Mouse (Mus musculus) kidney, embryonic 16.5 days (tissue): ENCODE results near the gene Tnp2. TPM values are rescaled to one million over a fixed set of nuclear protein-coding genes. Genes with fewer than 3 reads are reported as not detected.

Experiments used
- ATAC-seq: fragments of 200-750 bp; cut with Nextera tagmentation; 2 replicates; pipeline ENCODE4 v1.8.0; 2017; ENCODE audit warnings: moderate TSS enrichment; ENCODE audit not compliant: low FRiP score, low TSS enrichment
- H3K27ac ChIP-seq: fragments of 300-500 bp; sonication (generic); 2 replicates; pipeline ENCODE4 v1.5.1; 2014; ENCODE audit warnings: low read length
- H3K27me3 ChIP-seq: fragments of 300-500 bp; sonication (generic); 2 replicates; pipeline ENCODE4 v1.6.1; 2014; ENCODE audit warnings: low read length, control low read depth, mixed read lengths; ENCODE audit not compliant: insufficient read depth
- H3K36me3 ChIP-seq: fragments of 300-500 bp; sonication (generic); 2 replicates; pipeline ENCODE4 v1.6.1; 2014; ENCODE audit warnings: low read length, control low read depth, mixed read lengths; ENCODE audit not compliant: insufficient read depth
- H3K4me1 ChIP-seq: fragments of 300-500 bp; sonication (generic); 2 replicates; pipeline ENCODE4 v1.6.1; 2014; ENCODE audit warnings: low read length, control low read depth, mixed read lengths; ENCODE audit not compliant: insufficient read depth
- H3K4me2 ChIP-seq: fragments of 300-500 bp; sonication (generic); replicated peaks from 2 replicates; pipeline ENCODE4 v1.6.1; 2014; ENCODE audit warnings: low read depth, low read length
- H3K4me3 ChIP-seq: fragments of 300-500 bp; sonication (generic); 2 replicates; pipeline ENCODE4 v1.5.1; 2014; ENCODE audit warnings: mild to moderate bottlenecking, low read length
- H3K9ac ChIP-seq: fragments of 300-500 bp; sonication (generic); replicated peaks from 2 replicates; pipeline ENCODE4 v1.6.1; 2014; ENCODE audit warnings: low read length
- H3K9me3 ChIP-seq: fragments of 300-500 bp; sonication (generic); 2 replicates; pipeline ENCODE4 v1.6.1; 2016; ENCODE audit warnings: low read length, control low read depth
- WGBS: fragments of 180-500 bp; shearing (Covaris S2); extraction: QIAGEN DNeasy Blood & Tissue Kit; methylation state at CpG from one replicate; pipeline ENCODE4 v1.1.7; 2014; 5-methylcytosine and 5-hydroxymethylcytosine counted together
- polyA plus RNA-seq: library from polyadenylated mRNA; unstranded; fragments of >200 nt; fragmentation: Nextera tagmentation; extraction: Ambion mirVana; gene quantifications from 2 replicates; pipeline ENCODE4 v1.2.1, GENCODE M21; 2015

Gene Tnp2
- not detected in 2 replicates for polyA plus RNA-seq

DNA sequence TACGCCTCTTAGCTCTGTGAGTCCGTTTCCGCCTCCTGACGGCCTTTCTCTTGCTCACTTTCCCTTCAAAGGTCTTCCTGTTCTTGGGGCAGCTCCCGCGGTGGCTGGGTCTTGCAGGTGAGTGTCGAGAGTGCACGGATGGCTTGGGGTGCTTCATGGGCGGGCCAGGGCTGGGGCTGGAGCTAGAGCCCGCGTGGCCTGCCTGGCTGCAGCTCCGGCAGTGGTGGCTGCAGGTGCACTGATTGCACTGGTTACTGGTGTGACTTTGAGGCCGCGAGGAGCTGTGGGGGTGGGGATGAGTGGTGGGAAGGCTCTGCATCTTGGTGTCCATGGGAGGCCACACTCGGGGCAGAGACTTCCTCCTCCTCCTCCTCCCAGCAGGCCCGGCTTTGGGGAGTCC lies at the start of gene Tnp2:
Gene Tnp2 (minus strand): TSS at position 390 of the 400 bp plus-strand sequence.
- H3K9ac ChIP-seq, result no peak within 1 kb of the TSS
- H3K27ac ChIP-seq, result no peak within 1 kb of the TSS
- ATAC-seq, result no peak
- 43% methylated on average over 16 of the region's 16 CpGs for WGBS
- H3K4me3 ChIP-seq, result no peak within 1 kb of the TSS
- no peak within 1 kb of the TSS for H3K4me2 ChIP-seq
- no peaks in the 10 kb centered on the region for H3K27me3 ChIP-seq
- no peaks in the 10 kb centered on the region for H3K9me3 ChIP-seq
- H3K4me1 ChIP-seq, result peaks cover 19% of the 10 kb centered on the region
- no peaks in the 10 kb centered on the region for H3K36me3 ChIP-seq

DNA sequence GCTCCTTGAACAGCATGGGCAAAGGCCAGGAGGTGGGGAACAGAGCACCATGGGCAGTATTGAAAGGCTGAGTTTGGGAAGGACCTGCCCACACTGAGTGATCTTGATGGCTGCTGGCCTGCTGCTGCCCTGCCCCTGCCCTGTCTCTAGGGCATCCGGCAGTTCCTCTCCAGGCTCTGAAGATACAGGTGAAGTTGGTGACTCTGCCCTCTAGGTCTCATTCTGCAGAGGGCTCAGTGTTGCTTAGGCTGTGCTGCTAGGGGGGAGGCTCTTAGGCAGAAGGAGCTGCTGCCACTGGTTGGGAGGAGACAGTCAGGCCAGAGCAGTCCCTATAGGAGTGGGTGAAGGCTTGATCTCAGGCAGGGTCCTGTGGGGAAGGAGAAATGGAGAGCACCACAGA lies 49.4 kb upstream of the Tnp2 start:
- H3K4me1 ChIP-seq, result peaks cover 36% of the 10 kb centered on the region
- 0 out of 2 replicates have a peak overlapping the region, but pooled peaks have one; percentile 7 for H3K9ac ChIP-seq
- H3K9me3 ChIP-seq, result no peaks in the 10 kb centered on the region
- no peaks in the 10 kb centered on the region for H3K27me3 ChIP-seq
- 69% methylated on average over 1 of the region's 1 CpGs for WGBS
- peaks cover 5% of the 10 kb centered on the region; the same call in 1 of the 2 replicates for H3K36me3 ChIP-seq
- peak overlapping the region; percentile 81 for H3K27ac ChIP-seq
- ATAC-seq, result no peak; the same call in 1 of the 2 replicates
- H3K4me3 ChIP-seq, result no peak overlapping the region
- H3K4me2 ChIP-seq, result peak overlapping the region; percentile 0; the same call in 1 of the 2 replicates

DNA sequence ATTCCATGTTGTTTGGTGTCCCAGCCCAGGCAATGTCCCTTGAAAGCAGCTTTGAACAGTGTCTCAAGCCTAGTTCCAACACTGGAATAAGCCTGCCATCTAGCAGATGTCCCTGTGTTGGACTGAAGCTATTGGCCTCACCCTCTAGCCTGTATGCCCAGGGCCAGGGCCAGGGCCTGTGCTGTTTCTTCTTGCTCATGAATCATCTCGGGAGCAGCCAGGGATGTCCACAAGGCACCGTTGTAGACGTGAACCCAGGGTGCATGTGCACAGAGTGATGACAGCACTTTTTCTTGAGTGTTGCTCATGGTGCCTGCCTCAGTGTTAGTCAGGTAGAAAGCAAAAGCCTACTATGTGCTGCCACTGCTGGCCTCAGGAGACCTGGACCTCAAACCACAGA lies 48.8 kb upstream of the Tnp2 start:
- Histone ChIP-seq H3K27ac (no peak overlapping the region), H3K9ac (no peak overlapping the region), H3K4me3 (no peak overlapping the region), H3K27me3 (no peaks in the 10 kb centered on the region), H3K4me1 (peaks cover 29% of the 10 kb centered on the region), H3K4me2 (no peak overlapping the region), H3K9me3 (no peaks in the 10 kb centered on the region), H3K36me3 (peaks cover 5% of the 10 kb centered on the region; the same call in 1 of the 2 replicates)
- WGBS, result 68% methylated on average over 3 of the region's 3 CpGs
- ATAC-seq, result no peak

DNA sequence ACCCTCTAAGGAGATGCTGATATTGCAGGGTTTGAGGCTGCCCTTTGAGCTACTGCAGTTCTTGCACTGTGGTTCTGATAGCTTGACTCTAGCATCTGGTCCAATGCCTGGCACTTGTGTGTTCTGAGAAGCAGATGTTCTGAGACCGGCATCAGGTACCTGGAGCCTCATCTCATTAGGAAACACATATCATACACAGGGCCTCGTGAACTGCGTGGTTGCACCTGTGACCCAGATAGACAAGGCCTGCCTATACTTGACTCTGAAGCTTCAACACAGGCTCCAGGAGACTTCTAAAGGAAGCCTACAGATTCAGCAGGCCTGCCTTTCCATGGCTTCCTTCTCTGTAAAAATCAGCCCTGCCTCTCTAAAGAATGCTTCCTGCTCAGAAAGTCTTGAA lies 47.9 kb upstream of the Tnp2 start:
- WGBS, result 81% methylated on average over 3 of the region's 3 CpGs
- peaks cover 28% of the 10 kb centered on the region for H3K4me1 ChIP-seq
- no peak overlapping the region for H3K27ac ChIP-seq
- no peak overlapping the region for H3K4me3 ChIP-seq
- H3K36me3 ChIP-seq, result peaks cover 5% of the 10 kb centered on the region; the same call in 1 of the 2 replicates
- no peaks in the 10 kb centered on the region for H3K9me3 ChIP-seq
- no peak overlapping the region for H3K9ac ChIP-seq
- no peak overlapping the region for H3K4me2 ChIP-seq
- ATAC-seq, result no peak
- no peaks in the 10 kb centered on the region for H3K27me3 ChIP-seq

DNA sequence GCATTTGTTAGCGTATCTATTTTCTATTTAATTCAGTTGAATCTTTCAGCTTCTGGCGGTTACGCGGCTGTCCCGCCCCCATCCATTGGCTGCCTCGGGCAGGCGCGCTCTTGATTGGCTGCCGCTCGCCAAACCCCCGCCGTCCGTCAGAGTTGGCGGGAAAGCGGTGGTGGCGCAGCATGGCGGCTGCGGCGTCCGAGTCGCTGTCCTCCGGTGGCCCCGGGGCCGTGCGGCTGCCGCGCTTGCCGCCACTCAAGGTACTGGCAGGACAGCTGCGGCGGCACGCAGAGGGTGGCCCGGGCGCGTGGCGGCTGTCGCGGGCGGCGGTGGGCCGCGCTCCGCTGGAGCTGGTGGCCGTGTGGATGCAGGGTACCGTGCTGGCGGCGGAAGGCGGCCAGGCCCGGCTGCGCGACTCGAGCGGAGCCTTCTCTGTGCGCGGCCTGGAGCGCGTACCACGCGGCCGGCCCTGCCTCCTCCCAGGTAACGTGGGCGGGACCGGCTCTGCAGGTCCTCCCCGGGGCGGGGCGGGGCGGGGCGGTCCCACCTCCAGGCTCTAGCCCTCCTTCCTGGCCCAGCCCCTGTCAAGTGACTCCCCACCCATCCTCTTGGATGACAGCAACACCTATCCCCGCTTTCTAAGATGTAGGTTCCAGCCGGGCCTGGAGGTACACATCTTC lies 46.6 kb upstream of the Tnp2 start, which contains the start of gene Rmi2:
Gene Rmi2 (plus strand): TSS at position 149 of the 677 bp plus-strand sequence.
- Histone ChIP-seq H3K4me2 (peak within 1 kb of the TSS; percentile 74), H3K36me3 (peaks cover 3% of the 10 kb centered on the region; the same call in 1 of the 2 replicates), H3K4me1 (peaks cover 28% of the 10 kb centered on the region), H3K4me3 (peak within 1 kb of the TSS; percentile 71), H3K27me3 (no peaks in the 10 kb centered on the region), H3K9me3 (no peaks in the 10 kb centered on the region), H3K9ac (peak within 1 kb of the TSS; percentile 81), H3K27ac (peak within 1 kb of the TSS; percentile 80)
- WGBS, result under 1% methylated on average over 55 of the region's 69 CpGs
- peak; percentile 95 for ATAC-seq

DNA sequence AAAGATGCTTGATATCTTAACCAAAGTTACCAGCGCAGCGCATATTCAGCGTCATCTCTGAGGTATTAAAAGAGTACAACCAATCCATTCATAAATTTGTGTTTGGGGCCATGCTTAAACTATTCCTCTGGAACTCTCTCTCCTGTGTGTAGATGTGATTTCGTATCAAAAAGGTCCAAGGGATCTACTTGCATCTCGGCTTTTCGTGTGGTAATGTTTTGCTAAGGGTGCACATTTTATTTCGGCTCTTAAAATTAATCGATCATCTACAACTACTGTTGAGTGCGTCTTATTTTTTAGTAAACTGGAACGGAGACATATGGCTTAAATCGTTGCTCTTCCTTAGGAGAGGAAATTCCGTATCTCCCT lies 46.1 kb upstream of the Tnp2 start:
- Histone ChIP-seq H3K36me3 (no peaks in the 10 kb centered on the region), H3K4me2 (peak overlapping the region; percentile 74), H3K4me3 (peak overlapping the region; percentile 71), H3K27me3 (no peaks in the 10 kb centered on the region), H3K27ac (no peak overlapping the region), H3K9ac (peak overlapping the region; percentile 81), H3K9me3 (no peaks in the 10 kb centered on the region), H3K4me1 (peaks cover 26% of the 10 kb centered on the region)
- WGBS, result 12% methylated on average over 12 of the region's 12 CpGs
- no peak for ATAC-seq

DNA sequence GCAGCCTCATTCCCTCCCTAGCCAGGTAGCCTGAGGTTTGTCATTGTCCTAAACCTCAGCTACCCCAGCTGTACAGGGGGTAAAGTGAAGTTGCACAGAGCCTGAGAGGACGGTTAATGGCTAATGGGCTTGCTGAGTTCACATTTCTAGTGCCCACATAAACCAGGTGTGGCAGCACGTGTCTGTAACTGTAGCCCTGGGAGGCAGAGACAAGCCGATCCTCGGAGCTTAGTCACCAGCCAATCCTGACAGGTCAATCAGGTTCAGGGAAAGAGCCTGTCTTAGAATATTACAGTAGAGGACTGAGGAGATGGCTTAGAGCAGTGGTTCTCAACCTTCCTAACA lies 40.0 kb upstream of the Tnp2 start:
- 61% methylated on average over 4 of the region's 4 CpGs for WGBS
- no peak overlapping the region for H3K4me2 ChIP-seq
- H3K4me3 ChIP-seq, result no peak overlapping the region
- ATAC-seq, result no peak
- H3K27ac ChIP-seq, result no peak overlapping the region
- H3K9me3 ChIP-seq, result no peaks in the 10 kb centered on the region
- H3K36me3 ChIP-seq, result no peaks in the 10 kb centered on the region
- H3K9ac ChIP-seq, result no peak overlapping the region
- 0 out of 2 replicates have a peak, but pooled peaks cover 7% of the 10 kb centered on the region for H3K4me1 ChIP-seq
- H3K27me3 ChIP-seq, result no peaks in the 10 kb centered on the region

DNA sequence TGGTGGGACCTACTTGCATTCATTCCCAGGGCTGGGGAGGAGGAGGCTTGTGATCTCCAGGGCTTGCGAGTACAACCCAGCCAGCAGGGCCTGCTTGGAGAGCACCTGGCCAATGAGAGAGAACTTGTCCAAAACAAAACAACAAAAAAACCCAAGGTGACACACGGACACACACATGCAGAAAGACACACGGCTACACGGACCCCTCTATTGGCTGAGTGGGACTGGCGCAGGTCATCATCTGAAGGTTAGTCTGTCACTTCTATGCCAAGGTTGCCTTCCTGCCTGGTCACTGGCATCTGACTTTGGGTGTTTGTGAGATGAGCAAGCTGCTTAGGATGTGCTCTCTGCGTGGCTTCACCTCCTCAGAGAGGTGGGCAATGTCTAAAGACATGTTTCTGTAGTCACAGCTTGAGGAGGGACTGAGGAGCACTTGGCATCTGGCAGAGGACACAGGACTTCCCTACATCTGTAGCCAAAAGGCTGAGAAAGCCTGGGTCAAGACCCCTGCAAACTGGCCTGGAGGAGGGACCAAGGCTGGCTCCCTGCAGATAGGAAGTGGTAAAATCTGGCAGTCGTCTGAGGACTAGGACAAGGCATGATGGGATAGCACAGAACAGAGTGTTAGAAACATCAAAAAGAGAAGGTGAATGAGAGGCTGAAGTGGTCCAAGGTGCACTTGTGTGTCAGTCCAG lies 39.5 kb upstream of the Tnp2 start:
- Histone ChIP-seq H3K4me1 (0 out of 2 replicates have a peak, but pooled peaks cover 7% of the 10 kb centered on the region), H3K36me3 (no peaks in the 10 kb centered on the region), H3K27me3 (no peaks in the 10 kb centered on the region), H3K9ac (no peak overlapping the region), H3K27ac (no peak overlapping the region), H3K9me3 (no peaks in the 10 kb centered on the region), H3K4me2 (no peak overlapping the region), H3K4me3 (no peak overlapping the region)
- WGBS, result 78% methylated on average over 7 of the region's 7 CpGs
- no peak for ATAC-seq

DNA sequence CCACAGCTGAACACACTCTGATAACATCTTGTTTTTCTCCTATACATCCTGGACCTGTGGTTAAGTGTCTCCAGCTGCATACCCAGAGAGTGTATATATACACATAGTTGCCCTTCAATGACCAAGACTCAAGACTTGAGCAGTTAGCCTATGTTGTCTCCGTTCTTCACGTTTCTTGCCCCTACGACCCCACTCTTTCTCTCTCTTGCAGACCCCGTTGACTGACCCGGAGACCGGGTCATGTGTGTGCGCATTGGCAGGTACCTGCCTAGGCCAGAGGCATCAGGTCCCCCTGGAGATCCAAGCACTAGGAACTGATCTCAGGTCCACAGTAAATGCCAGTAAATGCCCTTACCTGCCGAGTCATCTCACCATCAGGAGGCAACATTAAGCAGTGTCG lies 38.8 kb upstream of the Tnp2 start:
- 0 out of 2 replicates have a peak, but pooled peaks cover 7% of the 10 kb centered on the region for H3K4me1 ChIP-seq
- H3K9ac ChIP-seq, result no peak overlapping the region
- no peaks in the 10 kb centered on the region for H3K36me3 ChIP-seq
- ATAC-seq, result no peak
- no peak overlapping the region for H3K4me2 ChIP-seq
- 90% methylated on average over 9 of the region's 9 CpGs for WGBS
- no peaks in the 10 kb centered on the region for H3K9me3 ChIP-seq
- H3K27ac ChIP-seq, result no peak overlapping the region
- H3K4me3 ChIP-seq, result no peak overlapping the region
- H3K27me3 ChIP-seq, result no peaks in the 10 kb centered on the region

DNA sequence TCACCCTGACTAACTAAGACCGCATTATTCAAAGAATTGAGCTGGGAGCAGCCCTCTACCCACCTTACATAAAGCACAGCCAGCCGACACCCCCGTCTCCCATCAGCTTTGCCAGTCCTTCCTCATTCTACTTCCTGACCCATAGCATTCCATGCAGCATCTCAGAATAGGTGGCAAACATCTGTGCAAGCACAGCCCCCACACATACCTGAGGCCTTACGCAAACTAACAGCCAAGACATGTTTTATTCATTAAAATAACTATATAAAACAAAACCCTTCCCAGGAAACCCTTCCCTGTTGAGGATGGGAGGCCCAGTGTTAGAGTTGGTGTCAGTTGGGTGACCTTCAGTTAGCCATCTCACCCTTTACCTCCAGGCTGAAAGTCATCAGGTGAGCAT lies 37.4 kb upstream of the Tnp2 start:
- Histone ChIP-seq H3K9me3 (no peaks in the 10 kb centered on the region), H3K4me2 (no peak overlapping the region), H3K4me1 (0 out of 2 replicates have a peak, but pooled peaks cover 7% of the 10 kb centered on the region), H3K27me3 (no peaks in the 10 kb centered on the region), H3K9ac (no peak overlapping the region), H3K4me3 (no peak overlapping the region), H3K27ac (no peak overlapping the region), H3K36me3 (no peaks in the 10 kb centered on the region)
- WGBS, result 74% methylated on average over 4 of the region's 4 CpGs
- no peak for ATAC-seq
